Mouse (Mus musculus) erythroblast, embryonic 14.5 days (primary cell): Measurements from ENCODE around the gene Mak.

ENCODE experiments used
- GATA1 ChIP-seq: IDR thresholded peaks from 2 replicates; pipeline ENCODE4 v1.6.1; 2012; ENCODE audit warnings: low read length, inconsistent platforms, mixed read lengths
- TAL1 ChIP-seq: IDR thresholded peaks from 3 replicates; pipeline ENCODE4 v1.6.1; 2012; ENCODE audit warnings: low read length, inconsistent platforms, mixed read lengths

GRCm38 (mm10) chr13:41018236-41018635, 61.3 kb downstream of the Mak start:
- no peak for TF ChIP-seq TAL1
- no peak for TF ChIP-seq GATA1
